Mouse (Mus musculus): ENCODE measurements around the gene Nckap5l. TPM values are rescaled to one million over a fixed set of nuclear protein-coding genes. Genes with fewer than 3 reads are reported as not detected.

The Nckap5l gene
- polyA plus RNA-seq, 1 experiment, result 18.6 TPM

- no peak for TF ChIP-seq CTCF (IDR thresholded peaks at IDR 0.05; ENCODE audit: borderline replicate concordance, insufficient read depth, low read length)
- no peak for TF ChIP-seq POLR2A (IDR thresholded peaks at IDR 0.05; ENCODE audit: low read depth, low read length)
- H3K27ac ChIP-seq (ENCODE audit: insufficient read depth, low read length), result no peak overlapping the region
- no peak overlapping the region for H3K4me3 ChIP-seq (ENCODE audit: insufficient read depth, low read length)
- no peaks in the 10 kb centered on the region for H3K4me1 ChIP-seq (ENCODE audit: control insufficient read depth, insufficient read depth, low read length)
Observed at GRCm38 (mm10) chr15:99375581-99375980, 82.0 kb downstream of the Nckap5l start.

- no peaks in the 10 kb centered on the region for H3K4me1 ChIP-seq (ENCODE audit: control insufficient read depth, insufficient read depth, low read length)
- H3K27ac ChIP-seq (ENCODE audit: insufficient read depth, low read length), result no peak overlapping the region
- TF ChIP-seq CTCF (IDR thresholded peaks at IDR 0.05; ENCODE audit: borderline replicate concordance, insufficient read depth, low read length) (no peak), POLR2A (IDR thresholded peaks at IDR 0.05; ENCODE audit: low read depth, low read length) (no peak)
- H3K4me3 ChIP-seq (ENCODE audit: insufficient read depth, low read length), result no peak overlapping the region
Observed at GRCm38 (mm10) chr15:99375036-99375435, 82.5 kb downstream of the Nckap5l start.

- Histone ChIP-seq H3K27ac (ENCODE audit: insufficient read depth, low read length) (no peak overlapping the region), H3K4me3 (ENCODE audit: insufficient read depth, low read length) (no peak overlapping the region), H3K4me1 (ENCODE audit: control insufficient read depth, insufficient read depth, low read length) (peaks cover 6% of the 10 kb centered on the region)
- TF ChIP-seq CTCF (IDR thresholded peaks at IDR 0.05; ENCODE audit: borderline replicate concordance, insufficient read depth, low read length), result no peak
- no peak for TF ChIP-seq POLR2A (IDR thresholded peaks at IDR 0.05; ENCODE audit: low read depth, low read length)
Observed at GRCm38 (mm10) chr15:99372761-99373160, 84.8 kb downstream of the Nckap5l start.

Other genes starting within 250 kb of the Nckap5l start
- gene Kcnh3, start 232.9 kb downstream of the Nckap5l start, polyA plus RNA-seq (2011; ENCODE audit: insufficient read length, low read depth, missing spikeins), result 0.40 TPM in 1 of 2 replicates, not detected in the other
- 24.7 and 37.2 TPM in 2 replicates for gene Mcrs1, start 205.8 kb downstream of the Nckap5l start, polyA plus RNA-seq (2011; ENCODE audit: insufficient read length, low read depth, missing spikeins)
- 24.4 and 25.7 TPM in 2 replicates for gene Prpf40b, start 162.7 kb downstream of the Nckap5l start, polyA plus RNA-seq (2011; ENCODE audit: insufficient read length, low read depth, missing spikeins)
- not detected in 2 replicates for gene Fam186b, start 161.9 kb downstream of the Nckap5l start, polyA plus RNA-seq (2011; ENCODE audit: insufficient read length, low read depth, missing spikeins)
- gene Fmnl3, start 87.3 kb downstream of the Nckap5l start, polyA plus RNA-seq (2011; ENCODE audit: insufficient read length, low read depth, missing spikeins), result 49.5 and 51.2 TPM in 2 replicates
- 419 and 479 TPM in 2 replicates for gene Tmbim6, start 64.9 kb downstream of the Nckap5l start, polyA plus RNA-seq (2011; ENCODE audit: insufficient read length, low read depth, missing spikeins)
- gene Bcdin3d, start 17.0 kb upstream of the Nckap5l start, polyA plus RNA-seq (2011; ENCODE audit: insufficient read length, low read depth, missing spikeins), result 3.5 and 5.8 TPM in 2 replicates
- 1.4 TPM in 1 of 2 replicates, not detected in the other for gene Faim2, start 70.4 kb upstream of the Nckap5l start, polyA plus RNA-seq (2011; ENCODE audit: insufficient read length, low read depth, missing spikeins)
- gene Aqp2, start 121.3 kb upstream of the Nckap5l start, polyA plus RNA-seq (2011; ENCODE audit: insufficient read length, low read depth, missing spikeins), result not detected in 2 replicates
- gene Aqp5, start 133.0 kb upstream of the Nckap5l start, polyA plus RNA-seq (2011; ENCODE audit: insufficient read length, low read depth, missing spikeins), result 4.2 and 7.0 TPM in 2 replicates
- gene Aqp6, start 143.7 kb upstream of the Nckap5l start, polyA plus RNA-seq (2011; ENCODE audit: insufficient read length, low read depth, missing spikeins), result not detected in 2 replicates
- 47.1 and 72.4 TPM in 2 replicates for gene Racgap1, start 193.9 kb upstream of the Nckap5l start, polyA plus RNA-seq (2011; ENCODE audit: insufficient read length, low read depth, missing spikeins)
- 0.65 and 1.0 TPM in 2 replicates for gene Asic1, start 212.6 kb upstream of the Nckap5l start, polyA plus RNA-seq (2011; ENCODE audit: insufficient read length, low read depth, missing spikeins)
- gene Smarcd1, start 244.4 kb upstream of the Nckap5l start, polyA plus RNA-seq (2011; ENCODE audit: insufficient read length, low read depth, missing spikeins), result 28.1 and 36.8 TPM in 2 replicates
- not detected in 2 replicates for gene Gm17349, start 247.7 kb upstream of the Nckap5l start, polyA plus RNA-seq (2011; ENCODE audit: insufficient read length, low read depth, missing spikeins)